Mouse (Mus musculus): Measurements from ENCODE around the gene Esp38. TPM values are rescaled to one million over a fixed set of nuclear protein-coding genes. Genes with fewer than 3 reads are reported as not detected.
"Not testable (repeated sequence)": the region's sequence is repeated elsewhere in the genome, so short reads cannot be mapped to it uniquely, and the experiment has no call there.

Esp38 gene
- polyA plus RNA-seq (2016; fragmentation: Nextera tagmentation; extraction: Ambion mirVana): not detected in 2 replicates

- no peak for DNase-seq (ENCODE audit: low spot score)
- Histone ChIP-seq H3K9me3 (replicated peaks) (no peaks in the 10 kb centered on the region), H3K4me1 (no peaks in the 10 kb centered on the region), H3K27ac (no peak within 1 kb of the TSS), H3K27me3 (ENCODE audit: low read depth, poor library complexity, severe bottlenecking) (no peaks in the 10 kb centered on the region), H3K36me3 (no peaks in the 10 kb centered on the region), H3K4me3 (no peak within 1 kb of the TSS)
- 89% methylated on average over 3 of the region's 3 CpGs for WGBS
Measured at GRCm38 (mm10) chr17:39950220-39950619, at the start of gene Esp38. Gene Esp38, plus strand, starts transcription at chr17:39950520.

GRCm38 (mm10) chr17:39902928-39903545, 47.3 kb upstream of the Esp38 start:
- not testable (repeated sequence) for H3K27ac ChIP-seq; H3K36me3 ChIP-seq; H3K27me3 ChIP-seq (ENCODE audit: low read depth, poor library complexity, severe bottlenecking); H3K9me3 ChIP-seq (replicated peaks); DNase-seq (ENCODE audit: low spot score); H3K4me1 ChIP-seq; H3K4me3 ChIP-seq
- WGBS: 53% methylated on average over 8 of the region's 8 CpGs

Other genes starting within 250 kb of the Esp38 start
- not detected in 2 replicates for gene AC192777.2, start 144.9 kb downstream of the Esp38 start, polyA plus RNA-seq (2016; fragmentation: Nextera tagmentation; extraction: Ambion mirVana)

Data from limb, embryonic 10.5 days (tissue).